Mouse (Mus musculus): ENCODE measurements around the gene Ptpn13. TPM values are rescaled to one million over a fixed set of nuclear protein-coding genes. Genes with fewer than 3 reads are reported as not detected.

Ptpn13 gene
- total and polyA plus RNA-seq, 3 experiments: 0.04 TPM; not detected in 2

DNA sequence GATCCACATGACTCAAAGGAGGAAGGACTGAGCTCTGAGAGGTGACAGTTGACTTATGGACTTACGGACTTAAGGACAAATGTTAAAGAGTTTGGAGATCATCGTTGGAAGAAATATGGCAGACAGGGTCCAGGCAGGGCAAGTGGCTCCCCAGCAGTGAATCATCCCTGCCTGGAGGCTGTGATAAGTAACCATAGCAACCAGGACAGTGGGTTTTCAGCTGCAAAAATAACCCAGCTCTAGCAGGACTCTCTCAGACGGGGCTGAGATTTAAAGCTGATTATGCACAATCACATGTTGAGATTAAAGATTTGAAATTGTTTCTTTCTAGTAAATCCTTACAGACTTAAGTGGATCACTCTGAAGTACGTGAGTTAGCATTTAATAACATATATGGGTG lies 112.4 kb downstream of the Ptpn13 start:
- Histone ChIP-seq H3K4me2 (ENCODE audit: insufficient read depth, low read depth, poor library complexity, severe bottlenecking) (no peak overlapping the region), H3K27ac (ENCODE audit: insufficient read depth, low read depth) (no peak overlapping the region), H3K9ac (ENCODE audit: insufficient read depth, low read depth) (no peak overlapping the region), H3K4me3 (replicated peaks in 1 of 3; ENCODE audit: low read depth in 2 of 3, low read length in 2 of 3, poor library complexity in 1 of 3) (no peak overlapping the region), H3K4me1 (ENCODE audit: control insufficient read depth in 1 of 2, insufficient read depth in 2 of 2) (no peaks in the 10 kb centered on the region; a peak in 1 of 4 replicates), H3K9me3 (replicated peaks; ENCODE audit: low read length) (no peaks in the 10 kb centered on the region), H3K79me2 (replicated peaks; ENCODE audit: control insufficient read depth, extremely low read depth, insufficient read depth, poor library complexity, severe bottlenecking) (no peaks in the 10 kb centered on the region), H3K36me3 (replicated peaks in 1 of 2; ENCODE audit: control insufficient read depth in 1 of 2, insufficient read depth in 1 of 2, low read length in 1 of 2) (no peaks in the 10 kb centered on the region), H3K27me3 (replicated peaks) (no peaks in the 10 kb centered on the region)
- in situ Hi-C loops (cut with MboI; ENCODE audit: low pct_ligation_motif_present, low pct_unique_long_range_greater_than_20kb, low sequenced_read_pairs) (no loop called here), dilution Hi-C loops (cut with MboI; ENCODE audit: extremely low pct_ligation_motif_present, extremely low pct_unique_long_range_greater_than_20kb, low sequenced_read_pairs) (no loop called here)
- no peak for DNase-seq (ENCODE audit: extremely low read depth)
- no peak for TF ChIP-seq ZKSCAN1 (IDR thresholded peaks at IDR 0.05; ENCODE audit: borderline replicate concordance, low read depth, low read length)
- no peak for TF ChIP-seq USF1 (IDR thresholded peaks at IDR 0.05; ENCODE audit: low read depth, low read length)
- no peak for TF ChIP-seq IRF4 (IDR thresholded peaks at IDR 0.05; ENCODE audit: low read depth, low read length)
- no peak for TF ChIP-seq NELFE (IDR thresholded peaks at IDR 0.05; ENCODE audit: low read depth, low read length)
- TF ChIP-seq ZMIZ1 (IDR thresholded peaks at IDR 0.05; ENCODE audit: low read depth, low read length): no peak
- no peak for TF ChIP-seq NRF1 (IDR thresholded peaks at IDR 0.05; ENCODE audit: low read depth, low read length)
- no peak for TF ChIP-seq MAX (IDR thresholded peaks at IDR 0.05; ENCODE audit: low read length)
- TF ChIP-seq ZC3H11A (IDR thresholded peaks at IDR 0.05; ENCODE audit: low read depth, low read length): no peak
- TF ChIP-seq SIN3A (IDR thresholded peaks at IDR 0.05; ENCODE audit: low read length): no peak
- TF ChIP-seq UBTF (IDR thresholded peaks at IDR 0.05; ENCODE audit: low read depth, low read length): no peak
- no peak for TF ChIP-seq USF2 (conservative IDR thresholded peaks at IDR 0.05; ENCODE audit: low read depth, low read length)
- no peak for TF ChIP-seq SMC3 (IDR thresholded peaks at IDR 0.05; ENCODE audit: low read depth, low read length)
- TF ChIP-seq JUN (IDR thresholded peaks at IDR 0.05; ENCODE audit: insufficient read depth, low read depth, low read length): no peak
- TF ChIP-seq RCOR1 (conservative IDR thresholded peaks at IDR 0.05; ENCODE audit: low read depth, low read length): no peak
- no peak for TF ChIP-seq HCFC1 (IDR thresholded peaks at IDR 0.05; ENCODE audit: low read depth, low read length)
- TF ChIP-seq GABPA (IDR thresholded peaks at IDR 0.05; ENCODE audit: insufficient replicate concordance, low read depth, low read length): no peak
- TF ChIP-seq EP300 (IDR thresholded peaks at IDR 0.05; ENCODE audit: low read length): no peak
- TF ChIP-seq MAZ (IDR thresholded peaks at IDR 0.05; ENCODE audit: low read depth, low read length): no peak
- TF ChIP-seq PAX5 (IDR thresholded peaks at IDR 0.05; ENCODE audit: low read length): no peak
- TF ChIP-seq CHD2 (IDR thresholded peaks at IDR 0.05; ENCODE audit: low read length): no peak

DNA sequence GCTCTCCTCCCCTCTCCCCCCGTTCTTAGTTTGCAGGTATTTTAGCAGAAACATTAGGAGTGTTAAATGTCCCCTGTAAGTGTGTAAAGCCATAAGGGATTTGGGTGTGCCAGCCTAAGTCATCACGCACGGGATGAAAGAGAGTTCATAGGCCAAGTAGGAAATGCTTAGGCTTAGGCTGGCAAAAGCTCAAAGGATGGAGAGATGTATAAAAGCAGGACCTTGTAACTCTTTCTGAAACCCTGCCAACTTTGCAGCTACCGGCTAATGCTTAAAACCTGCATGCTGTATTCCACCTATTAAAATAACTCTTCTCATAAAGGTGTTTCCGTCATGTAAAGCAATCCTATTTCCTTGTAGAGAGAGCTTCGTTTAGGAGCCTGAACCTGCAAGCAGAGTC lies 115.6 kb downstream of the Ptpn13 start:
- dilution Hi-C loops (cut with MboI; ENCODE audit: extremely low pct_ligation_motif_present, extremely low pct_unique_long_range_greater_than_20kb, low sequenced_read_pairs): no loop called here
- Histone ChIP-seq H3K4me2 (ENCODE audit: insufficient read depth, low read depth, poor library complexity, severe bottlenecking) (no peak overlapping the region), H3K9me3 (replicated peaks; ENCODE audit: low read length) (no peaks in the 10 kb centered on the region), H3K27me3 (replicated peaks) (no peaks in the 10 kb centered on the region), H3K27ac (ENCODE audit: insufficient read depth, low read depth) (no peak overlapping the region), H3K4me1 (ENCODE audit: control insufficient read depth in 1 of 2, insufficient read depth in 2 of 2) (no peaks in the 10 kb centered on the region), H3K4me3 (replicated peaks in 1 of 3; ENCODE audit: low read depth in 2 of 3, low read length in 2 of 3, poor library complexity in 1 of 3) (no peak overlapping the region), H3K9ac (ENCODE audit: insufficient read depth, low read depth) (no peak overlapping the region), H3K79me2 (replicated peaks; ENCODE audit: control insufficient read depth, extremely low read depth, insufficient read depth, poor library complexity, severe bottlenecking) (no peaks in the 10 kb centered on the region), H3K36me3 (replicated peaks in 1 of 2; ENCODE audit: control insufficient read depth in 1 of 2, insufficient read depth in 1 of 2, low read length in 1 of 2) (no peaks in the 10 kb centered on the region)
- no peak for DNase-seq (ENCODE audit: extremely low read depth)
- in situ Hi-C loops (cut with MboI; ENCODE audit: low pct_ligation_motif_present, low pct_unique_long_range_greater_than_20kb, low sequenced_read_pairs): no loop called here
- no peak for TF ChIP-seq BHLHE40 (IDR thresholded peaks at IDR 0.05; ENCODE audit: low read depth, low read length)
- TF ChIP-seq NELFE (IDR thresholded peaks at IDR 0.05; ENCODE audit: low read depth, low read length): no peak
- TF ChIP-seq USF2 (conservative IDR thresholded peaks at IDR 0.05; ENCODE audit: low read depth, low read length): no peak
- no peak for TF ChIP-seq ETS1 (conservative IDR thresholded peaks at IDR 0.05; ENCODE audit: low read depth, low read length)
- no peak for TF ChIP-seq SMC3 (IDR thresholded peaks at IDR 0.05; ENCODE audit: low read depth, low read length)
- no peak for TF ChIP-seq E2F4 (IDR thresholded peaks at IDR 0.05; ENCODE audit: insufficient replicate concordance, low read depth, low read length)
- TF ChIP-seq MXI1 (IDR thresholded peaks at IDR 0.05; ENCODE audit: low read depth, low read length): no peak
- no peak for TF ChIP-seq USF1 (IDR thresholded peaks at IDR 0.05; ENCODE audit: low read depth, low read length)
- no peak for TF ChIP-seq MAX (IDR thresholded peaks at IDR 0.05; ENCODE audit: low read length)
- TF ChIP-seq CTCF (conservative IDR thresholded peaks at IDR 0.05 in 1 of 2, IDR thresholded peaks at IDR 0.05 in 1 of 2; ENCODE audit: low read depth in 2 of 2, low read length in 2 of 2): no peak
- TF ChIP-seq GABPA (IDR thresholded peaks at IDR 0.05; ENCODE audit: insufficient replicate concordance, low read depth, low read length): no peak
- no peak for TF ChIP-seq RAD21 (IDR thresholded peaks at IDR 0.05; ENCODE audit: low read depth, low read length)
- TF ChIP-seq ZC3H11A (IDR thresholded peaks at IDR 0.05; ENCODE audit: low read depth, low read length): no peak
- TF ChIP-seq RCOR1 (conservative IDR thresholded peaks at IDR 0.05; ENCODE audit: low read depth, low read length): no peak

All from CH12.LX (cell line).